Mouse (Mus musculus): ENCODE results near the gene Jdp2.

Jdp2 gene

DNA sequence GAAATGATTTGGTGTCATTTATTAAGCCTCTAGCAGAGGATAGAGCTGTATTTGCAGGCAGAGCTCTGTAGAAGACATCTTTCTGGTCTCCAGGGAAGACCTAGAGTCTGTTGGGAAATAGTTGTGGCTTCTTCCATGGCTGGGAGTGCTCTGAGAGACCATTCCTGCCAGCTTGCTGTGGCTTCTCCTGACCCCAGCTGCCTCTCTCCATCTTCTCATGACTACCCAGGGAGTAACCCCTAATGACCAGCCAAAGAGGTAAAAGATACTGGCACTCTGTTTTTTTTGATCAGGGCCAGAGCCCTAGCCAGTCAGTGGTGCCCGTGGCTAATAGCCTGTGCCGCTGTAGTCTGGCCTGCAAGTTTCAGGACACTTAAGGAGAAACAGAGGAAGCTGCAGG, 3.3 kb downstream of the Jdp2 start:
- DNase-seq = no peak

DNA sequence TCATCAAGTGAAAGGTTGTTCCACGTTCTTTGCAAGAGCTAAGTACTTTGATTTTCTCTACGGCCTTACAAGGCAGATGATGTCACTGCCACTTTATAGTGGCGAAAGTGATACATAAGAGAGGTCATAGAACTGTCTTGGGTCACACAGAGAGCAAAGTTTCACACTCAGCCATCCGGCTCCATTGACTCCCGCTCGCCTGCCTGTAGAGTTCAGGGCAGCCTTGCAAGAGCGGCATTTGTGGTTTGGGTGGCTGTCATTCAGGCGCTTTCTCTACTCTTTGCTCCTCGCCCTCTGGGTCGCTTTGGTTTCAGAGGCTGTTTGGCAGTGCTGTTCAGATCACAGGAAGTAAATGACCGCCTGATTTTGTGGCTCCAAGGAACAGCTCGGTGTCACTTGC, 4.0 kb downstream of the Jdp2 start:
- DNase-seq = no peak

DNA sequence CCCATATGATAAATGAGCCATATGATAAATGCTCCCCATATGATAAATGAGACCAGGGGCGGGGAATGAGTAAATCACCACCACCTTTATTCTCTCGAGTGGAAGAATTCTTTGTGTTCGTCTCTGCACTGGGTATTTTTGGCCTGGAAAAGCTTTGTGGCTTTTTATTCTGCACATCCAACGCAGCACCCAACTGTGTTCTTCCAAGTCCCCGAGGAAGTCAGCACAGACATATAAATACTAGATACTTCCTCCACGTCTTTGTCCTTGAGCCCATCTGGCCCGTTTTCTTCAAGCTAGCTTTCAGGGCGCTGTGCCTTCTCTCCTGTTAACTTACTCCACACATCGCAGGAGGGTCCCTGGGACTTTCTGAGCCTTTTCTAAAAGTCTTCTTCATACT, 4.9 kb downstream of the Jdp2 start:
- no peak for DNase-seq

DNA sequence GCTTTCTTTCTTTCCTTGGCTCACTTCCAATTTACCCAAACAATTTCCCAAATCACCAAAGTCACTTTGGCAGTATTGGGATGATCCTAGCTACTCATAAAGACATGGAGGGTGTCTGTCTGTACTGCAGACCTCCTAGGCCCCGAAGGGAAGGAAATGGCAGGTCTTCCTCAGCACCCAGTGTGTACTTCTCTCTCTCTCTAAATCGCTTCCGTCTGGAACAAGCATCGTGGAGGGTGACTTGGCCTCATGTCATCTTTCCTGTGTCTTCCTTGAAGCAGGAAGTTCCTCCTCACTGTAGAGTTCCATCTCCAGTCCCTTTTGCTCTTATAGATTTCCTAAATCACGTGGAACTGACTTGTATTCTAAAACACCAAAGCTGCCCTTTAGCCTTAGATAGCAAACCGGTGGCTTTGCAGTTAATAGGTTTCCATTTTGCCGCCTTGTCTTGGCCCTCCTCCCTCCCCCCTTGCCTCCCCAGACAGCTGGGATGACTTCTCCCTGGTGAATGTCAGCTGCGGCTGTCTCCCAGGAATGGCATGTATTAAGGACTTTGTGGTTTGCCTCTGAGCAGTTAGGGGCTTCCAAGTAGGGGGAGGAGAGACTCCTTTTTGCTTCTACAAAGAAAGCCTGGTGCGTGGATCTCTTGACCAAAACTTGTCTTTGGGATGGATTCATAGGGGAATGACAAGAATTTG, 5.6 kb downstream of the Jdp2 start:
- no peak for DNase-seq

DNA sequence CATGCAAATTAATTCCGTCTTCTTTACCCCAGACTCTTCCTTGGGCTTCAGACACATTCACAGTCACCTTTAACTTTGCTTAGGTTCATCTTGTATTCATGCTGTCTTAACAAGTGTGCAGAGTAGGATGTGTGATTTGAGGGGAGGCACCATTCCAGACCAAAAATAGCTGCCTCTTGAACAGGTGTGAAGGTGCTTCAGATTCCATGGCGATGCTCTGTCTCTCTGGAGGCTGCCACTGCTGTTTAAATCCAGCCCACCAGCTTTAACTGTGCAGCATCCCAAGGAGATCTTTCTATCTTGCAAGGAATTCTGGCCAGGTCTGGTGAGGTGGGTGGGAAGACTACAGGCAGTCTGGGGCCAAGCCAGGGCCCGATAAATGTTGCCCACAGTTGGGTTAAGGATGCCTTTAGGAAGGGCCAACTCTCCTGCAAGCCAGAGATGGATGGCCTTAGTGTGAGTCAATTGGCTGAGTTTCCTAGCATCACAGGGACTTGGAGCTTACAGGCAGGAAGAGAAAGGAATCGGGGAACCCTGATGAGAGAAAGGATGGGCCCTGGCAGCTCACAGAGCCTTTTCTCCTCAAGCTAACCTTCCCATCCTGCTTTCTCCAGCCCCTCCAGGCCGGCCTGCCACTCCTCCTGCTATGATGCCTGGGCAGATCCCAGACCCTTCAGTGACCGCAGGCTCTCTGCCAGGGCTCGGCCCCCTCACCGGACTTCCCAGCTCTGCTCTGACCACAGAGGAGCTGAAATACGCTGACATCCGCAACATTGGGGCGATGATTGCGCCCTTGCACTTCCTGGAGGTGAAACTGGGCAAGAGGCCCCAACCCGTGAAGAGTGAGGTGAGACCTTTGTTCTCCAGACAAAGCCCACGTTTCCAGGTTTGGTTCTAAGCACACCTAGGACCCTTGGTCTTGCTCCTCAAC, 9.0 kb downstream of the Jdp2 start:
- DNase-seq = no peak

DNA sequence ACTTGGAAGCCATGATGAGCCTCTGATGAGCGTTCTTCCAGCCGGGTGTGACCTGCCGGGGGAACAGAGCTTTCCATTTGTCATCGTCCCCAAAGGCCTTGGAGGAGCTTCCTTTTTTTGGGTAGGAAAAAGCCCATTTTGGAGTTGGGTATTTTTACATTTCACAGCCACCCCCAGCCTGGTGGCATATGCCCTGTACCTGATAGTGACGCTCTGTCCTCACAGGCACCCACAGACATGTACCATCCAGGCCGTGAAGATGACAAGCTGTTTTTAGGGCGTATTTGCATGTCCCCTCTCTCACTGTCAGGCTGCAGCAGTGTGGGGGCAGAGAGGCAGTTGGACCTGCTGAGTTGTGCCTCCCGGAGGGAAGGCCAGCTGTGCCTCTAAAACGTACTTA, 11.3 kb downstream of the Jdp2 start:
- DNase-seq = no peak

DNA sequence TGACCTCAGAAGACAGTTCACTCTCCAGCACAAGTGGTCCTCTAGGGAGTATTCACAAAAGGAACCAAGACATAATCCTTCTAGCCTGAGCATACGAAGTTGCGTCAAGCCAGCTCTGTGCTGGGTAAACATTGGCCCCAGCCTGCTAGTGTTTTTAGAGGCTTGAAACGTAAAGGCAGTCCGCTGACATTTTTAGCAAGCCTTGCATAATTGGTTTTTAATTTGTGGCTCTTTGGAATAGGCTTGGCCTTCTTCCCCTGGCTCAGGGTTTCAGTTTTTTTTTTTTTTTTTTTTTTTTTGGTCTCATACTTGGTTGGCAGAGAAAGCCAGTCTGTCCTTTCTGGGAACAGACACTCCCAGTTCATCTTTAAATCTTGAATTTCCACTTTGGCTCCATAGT, 15.3 kb downstream of the Jdp2 start:
- DNase-seq = no peak

DNA sequence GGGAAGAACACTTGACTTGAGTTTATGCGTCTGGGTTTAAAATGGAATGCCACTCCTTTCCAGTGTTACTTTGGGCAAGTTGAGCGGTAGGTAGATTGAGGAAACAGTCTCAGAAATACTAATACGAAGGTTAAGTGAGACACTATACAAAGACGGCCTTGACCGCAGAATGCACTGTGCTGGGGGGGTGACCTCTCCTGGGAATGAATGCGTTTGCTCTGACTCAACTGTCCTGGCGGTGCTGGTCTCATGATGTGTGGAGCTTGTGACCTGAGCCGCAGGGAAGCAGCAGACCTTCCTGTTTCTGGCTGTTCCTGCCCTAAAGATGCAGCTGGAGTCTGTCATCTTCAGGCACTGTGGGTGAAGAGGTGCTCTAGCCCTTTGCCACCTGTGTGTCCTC, 16.7 kb downstream of the Jdp2 start:
- no peak for DNase-seq

DNA sequence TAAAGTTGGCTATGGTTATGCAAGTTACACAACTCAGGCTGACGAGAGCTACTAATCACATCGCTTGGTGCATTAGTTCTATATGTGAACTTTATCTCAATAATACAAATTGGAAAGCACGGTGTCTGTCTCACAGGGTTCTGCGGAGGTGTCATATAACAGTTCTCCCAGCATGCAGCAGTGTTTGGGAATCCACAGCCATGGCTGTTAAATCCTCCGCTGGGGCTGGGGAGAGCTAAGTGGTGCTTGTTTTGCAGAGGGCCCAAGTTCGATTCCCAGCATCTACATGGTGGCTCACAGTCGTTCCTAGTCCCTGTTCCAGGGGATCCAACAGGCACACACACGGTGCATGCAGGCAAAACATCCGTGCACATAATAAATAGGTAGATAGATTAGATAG, 19.1 kb downstream of the Jdp2 start:
- DNase-seq = no peak

DNA sequence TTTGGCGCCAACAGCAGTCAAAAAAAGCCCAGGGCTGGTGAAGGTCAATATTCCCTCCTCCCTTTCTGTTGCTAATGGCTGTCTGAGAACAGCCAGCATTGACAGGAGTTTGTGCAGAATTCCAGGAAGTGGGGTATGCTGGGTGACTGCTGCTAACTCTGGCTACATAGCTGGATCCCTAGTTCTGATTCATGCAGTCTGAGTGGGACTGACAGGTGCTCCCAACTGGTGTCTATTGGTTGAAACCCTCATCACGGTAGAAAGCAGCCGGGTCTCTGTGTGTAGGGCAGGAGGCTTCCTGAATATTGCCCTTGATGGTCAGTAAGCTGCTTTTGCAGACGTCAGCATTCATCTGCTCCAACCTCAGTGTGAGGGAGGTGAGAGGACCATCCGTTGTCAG, 19.6 kb downstream of the Jdp2 start:
- no peak for DNase-seq

DNA sequence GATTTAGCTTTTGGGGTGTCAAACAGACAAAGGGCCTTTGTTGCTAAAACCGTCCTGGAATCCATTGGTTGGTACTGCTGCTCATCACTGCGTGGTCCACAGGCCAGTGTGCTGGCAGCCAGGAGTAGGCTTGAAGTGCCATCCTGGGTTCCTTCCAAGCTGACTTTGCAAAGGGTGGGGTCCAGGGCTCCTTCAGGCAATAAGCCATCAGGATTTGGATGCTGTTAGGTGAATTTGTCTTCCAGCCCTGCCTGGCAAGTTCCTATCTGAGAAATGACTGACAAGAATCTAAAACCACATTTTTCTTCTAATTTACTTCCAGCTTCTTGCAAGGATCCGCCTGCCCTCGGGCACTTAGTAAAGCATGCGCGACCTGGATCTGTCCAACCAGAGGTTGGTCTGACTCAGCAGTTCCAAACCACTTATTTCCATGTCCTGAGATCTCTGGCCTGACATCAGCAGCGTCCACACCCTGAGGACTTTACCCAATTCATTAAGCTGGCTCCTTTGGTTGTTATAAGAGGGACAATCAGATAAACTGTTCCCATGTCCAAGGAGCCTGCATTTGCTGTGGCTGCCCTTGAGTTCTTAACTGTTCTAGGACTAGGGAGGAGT, 20.6 kb downstream of the Jdp2 start:
- no peak for DNase-seq

DNA sequence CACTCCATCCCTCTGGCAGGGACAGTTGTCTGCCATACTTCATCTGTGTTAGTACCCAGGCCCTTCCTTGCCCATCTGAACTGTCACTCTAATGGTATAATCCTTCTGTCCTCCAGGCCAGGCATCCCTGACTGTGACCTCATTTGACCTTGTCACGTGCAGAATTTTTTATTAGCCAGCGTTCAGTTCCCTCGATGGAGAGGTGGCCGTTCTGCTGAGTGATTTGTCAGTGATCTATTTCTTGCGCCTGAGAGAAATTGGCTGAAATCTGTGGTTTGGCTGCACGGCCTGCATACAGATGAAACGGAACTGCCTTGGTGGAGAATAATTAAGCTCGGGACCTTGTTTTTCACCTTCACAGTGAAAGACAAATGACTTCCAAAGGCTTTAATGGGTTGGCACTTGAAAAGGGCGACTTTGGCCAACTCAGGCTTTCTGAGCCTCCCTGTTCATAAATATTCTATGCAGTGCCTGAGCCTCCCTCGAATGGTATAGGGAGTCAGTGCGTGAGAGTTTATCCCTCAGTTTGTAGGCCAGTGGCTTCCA, 21.1 kb downstream of the Jdp2 start:
- DNase-seq = no peak

DNA sequence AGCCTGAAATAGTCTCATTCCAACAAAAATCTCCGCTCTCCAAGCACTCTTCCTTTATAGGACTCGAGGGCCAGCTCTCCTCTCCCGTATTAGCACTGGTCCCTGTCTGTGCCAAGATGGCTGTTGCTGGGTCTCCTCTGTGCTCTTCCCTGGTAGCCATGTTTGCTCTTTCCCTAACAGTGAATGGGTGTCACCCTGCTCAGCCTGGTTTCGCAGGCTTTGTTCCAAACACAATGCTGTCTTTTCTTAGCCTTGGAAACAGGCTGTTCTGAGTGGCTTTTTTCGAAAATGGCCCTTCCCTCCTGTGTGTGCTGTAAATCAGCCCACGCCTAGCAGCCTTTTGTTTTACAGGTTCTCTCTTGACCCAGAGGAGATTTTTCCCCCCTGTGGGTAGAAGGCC, 22.2 kb downstream of the Jdp2 start:
- no peak for DNase-seq

DNA sequence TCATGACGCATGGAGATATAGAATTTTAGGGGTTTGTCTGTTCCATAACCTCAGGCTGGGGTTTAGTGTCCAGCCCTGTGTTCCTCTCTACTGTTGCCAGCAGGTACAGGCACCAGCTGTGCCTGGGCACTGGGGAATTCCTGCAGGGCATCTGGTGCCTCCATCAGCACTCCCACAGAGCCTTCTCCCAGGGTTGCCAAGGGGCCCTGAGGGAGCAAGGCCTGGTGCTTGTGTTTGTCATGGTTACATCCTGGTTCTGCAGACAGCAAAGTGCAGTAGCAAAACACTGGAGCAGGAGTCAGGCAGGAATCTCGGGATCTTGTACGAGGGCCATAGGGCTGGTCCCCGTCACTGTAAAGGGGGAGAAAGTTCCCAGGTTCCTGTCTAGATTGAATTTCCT, 22.8 kb downstream of the Jdp2 start:
- DNase-seq = no peak

DNA sequence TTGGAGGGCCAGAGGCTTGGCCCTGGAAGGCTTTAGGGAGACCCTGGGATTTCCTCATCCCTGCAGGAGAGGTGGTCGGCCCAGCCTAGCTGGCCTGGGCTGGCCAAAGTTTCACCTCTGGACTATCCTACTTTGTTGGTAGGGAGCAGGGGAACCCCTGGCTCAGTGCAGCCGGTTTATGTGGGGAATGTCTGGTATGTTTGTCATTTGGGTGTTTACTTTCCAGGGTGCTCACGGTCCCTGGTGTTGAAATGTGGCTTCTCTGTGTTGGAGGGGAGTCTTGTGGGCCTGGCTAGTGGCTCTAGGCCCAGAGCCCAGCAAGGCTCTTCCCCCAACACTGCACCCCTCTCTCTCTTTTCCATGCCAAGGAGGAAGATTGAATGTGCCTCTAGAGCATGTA, 24.9 kb downstream of the Jdp2 start:
- DNase-seq = no peak

DNA sequence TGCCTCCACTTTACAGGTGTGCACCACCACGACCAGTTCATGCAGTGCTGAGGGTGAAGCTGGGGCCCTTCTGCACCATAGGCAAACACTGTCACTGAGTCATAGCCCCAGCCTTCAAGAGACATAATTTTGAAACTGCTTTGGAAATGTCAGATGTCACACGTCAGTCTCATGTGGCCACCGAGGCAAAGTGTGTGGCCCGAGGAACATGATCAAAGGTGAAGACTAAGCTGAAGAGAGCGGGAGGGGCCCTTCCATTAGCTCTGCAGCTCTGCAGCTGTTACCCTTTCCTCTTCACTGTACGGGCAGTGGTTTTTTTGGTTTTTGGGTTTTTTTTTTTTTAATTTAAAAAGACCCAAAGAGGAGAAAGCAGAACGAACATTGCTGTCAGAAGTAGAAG, 25.8 kb downstream of the Jdp2 start:
- no peak for DNase-seq

DNA sequence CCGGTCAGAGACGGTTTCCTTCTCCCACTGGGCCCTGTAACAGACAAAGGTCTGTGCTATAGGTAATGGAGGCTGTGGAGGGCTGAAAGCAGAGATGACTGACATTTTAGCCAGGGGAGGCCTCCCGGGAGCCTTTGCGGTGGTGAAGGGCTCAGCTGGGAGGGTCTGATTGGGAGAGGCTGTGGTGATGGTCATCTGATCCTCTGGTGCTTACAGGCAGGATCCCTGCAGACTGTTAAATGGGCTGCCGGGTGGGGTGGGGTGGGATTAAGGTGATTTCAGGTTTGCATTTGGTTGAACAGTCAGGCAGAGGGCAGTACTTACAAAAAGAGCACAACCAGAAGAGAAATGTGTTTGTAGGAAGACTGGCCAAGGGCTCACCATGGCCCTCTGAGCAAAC, 27.0 kb downstream of the Jdp2 start:
- DNase-seq = no peak

DNA sequence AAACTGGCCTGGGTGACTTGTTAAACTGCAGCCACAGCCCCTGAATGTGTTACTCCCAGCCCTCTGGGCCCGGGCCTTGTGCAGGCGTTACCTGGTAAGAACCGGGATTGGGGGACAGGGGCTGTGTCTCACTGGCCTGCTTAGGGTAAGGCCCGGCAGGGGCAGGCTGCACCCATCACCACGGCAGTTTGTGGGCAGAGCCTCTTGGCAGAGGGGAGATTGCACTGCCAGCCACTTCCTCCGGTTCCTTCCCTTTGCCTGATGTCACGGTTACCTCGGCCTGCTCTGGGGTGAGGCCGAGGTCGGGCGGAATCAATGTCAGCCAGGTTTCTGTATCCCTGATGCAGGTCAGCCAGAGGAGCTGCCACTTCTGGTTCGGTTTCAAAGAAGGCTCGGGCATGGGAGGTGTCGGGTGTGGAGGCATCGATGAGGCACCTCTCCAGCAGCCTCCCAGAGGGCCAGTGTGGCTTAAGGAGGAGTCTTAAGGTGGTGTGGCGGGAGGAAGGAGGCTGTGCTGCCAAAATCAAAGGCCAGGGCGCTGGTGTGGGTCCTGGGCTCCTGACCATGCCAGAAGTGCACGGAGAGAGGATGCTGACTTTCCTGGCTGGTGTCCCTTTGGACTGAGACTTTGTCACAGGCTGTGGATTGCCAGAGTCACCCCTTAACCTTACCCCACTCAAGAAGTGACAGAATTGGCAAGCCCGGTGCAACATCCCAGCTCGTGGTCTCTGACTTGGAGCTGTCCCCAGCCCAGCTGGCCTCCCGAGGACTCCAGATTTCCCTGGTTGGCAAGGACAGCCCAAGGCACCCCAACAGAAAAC, 31.0 kb downstream of the Jdp2 start:
- no peak for DNase-seq

DNA sequence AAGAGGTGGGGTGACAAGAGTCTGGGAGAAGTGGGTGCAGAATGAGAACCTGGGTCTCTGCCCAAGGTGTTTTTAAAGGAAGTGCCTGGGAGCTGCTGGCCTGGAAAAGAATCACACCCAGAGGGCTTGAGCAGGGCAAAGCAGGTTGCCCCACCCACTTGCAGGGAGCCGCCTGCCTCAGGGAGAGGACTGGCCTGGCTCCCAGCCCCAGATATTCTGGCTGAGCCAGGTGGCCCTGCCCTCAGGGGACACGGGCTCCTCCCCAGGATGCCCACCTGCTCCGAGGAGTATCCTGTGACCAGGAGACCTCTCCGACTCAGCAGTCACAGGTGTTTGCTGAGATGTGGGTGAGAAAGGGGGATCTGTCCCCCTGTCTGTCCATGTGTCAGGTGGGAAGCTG, 32.4 kb downstream of the Jdp2 start:
- no peak for DNase-seq

DNA sequence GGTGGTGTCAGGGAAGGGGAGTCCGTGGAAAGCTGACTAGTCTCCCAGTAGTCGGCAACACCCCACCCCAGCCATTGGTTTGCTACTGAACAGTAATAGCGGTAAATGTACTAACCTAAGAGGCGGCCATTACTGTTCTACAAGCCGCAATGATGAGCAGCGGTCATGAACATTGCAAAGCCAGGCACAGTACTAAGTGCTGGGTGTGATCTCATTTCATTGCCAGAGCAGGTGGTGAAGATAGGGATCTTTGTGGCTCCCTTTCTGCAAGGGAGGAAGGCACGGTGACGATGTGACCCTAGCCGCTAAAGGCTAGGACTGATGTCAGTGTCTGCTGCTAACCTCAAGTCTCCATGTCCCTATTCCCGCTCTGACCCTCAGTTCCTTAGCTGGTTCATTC, 33.5 kb downstream of the Jdp2 start:
- no peak for DNase-seq

DNA sequence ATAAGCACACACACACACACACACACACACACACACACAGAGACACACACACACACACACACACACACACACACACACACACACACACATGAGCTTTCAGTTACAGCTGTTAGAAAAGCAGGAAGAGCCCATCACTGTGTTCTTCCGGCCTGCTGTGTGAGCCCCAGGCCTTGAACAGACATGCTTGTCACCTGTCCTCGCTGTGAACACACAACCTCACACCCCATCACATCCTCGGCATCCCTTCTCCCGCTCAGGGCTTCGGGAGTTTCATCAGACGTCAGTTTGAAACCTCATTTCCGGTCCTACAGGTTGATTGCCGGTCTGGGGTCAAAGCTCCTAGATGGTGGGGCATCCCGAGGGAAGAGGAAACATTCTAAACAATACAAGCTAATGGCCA, 39.1 kb downstream of the Jdp2 start:
- no peak for DNase-seq

DNA sequence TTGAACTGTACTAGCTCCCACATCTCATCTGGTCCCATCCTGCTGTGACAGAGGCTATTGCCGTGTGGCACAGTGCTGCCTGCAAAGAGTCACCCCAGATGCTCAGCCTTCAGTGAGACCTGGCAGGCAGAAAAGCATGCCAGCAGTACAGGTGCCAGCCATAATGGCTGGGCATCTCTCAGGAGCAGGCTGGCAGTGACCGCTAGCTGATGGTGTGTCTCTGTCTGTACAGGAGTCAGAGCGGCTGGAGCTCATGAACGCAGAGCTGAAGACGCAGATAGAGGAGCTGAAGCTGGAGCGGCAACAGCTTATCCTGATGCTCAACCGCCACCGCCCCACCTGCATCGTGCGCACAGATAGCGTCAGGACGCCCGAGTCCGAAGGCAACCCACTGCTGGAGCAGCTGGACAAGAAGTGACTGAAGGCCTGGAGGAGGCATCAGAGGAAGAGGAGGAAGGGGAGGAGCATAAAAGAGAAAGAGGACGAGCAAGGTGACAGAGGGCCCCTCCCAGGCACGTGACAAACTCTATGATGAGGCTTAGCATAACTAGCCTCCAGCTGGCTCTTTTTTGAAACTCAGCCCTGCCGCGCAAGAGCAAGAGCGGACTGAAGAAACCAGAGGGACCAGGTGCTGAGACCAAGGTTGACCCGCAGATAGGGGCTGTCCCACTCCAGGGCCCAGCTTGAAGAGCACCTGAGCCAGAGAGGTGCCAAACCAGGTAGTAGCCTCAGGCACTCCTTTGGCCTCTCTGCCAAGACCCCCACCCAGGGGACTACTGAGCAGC, 39.9 kb downstream of the Jdp2 start:
- no peak for DNase-seq

Measured in liver (tissue).